Mouse (Mus musculus) midbrain, postnatal 0 days (tissue): ENCODE data around the gene Ralgapa2. TPM values are rescaled to one million over a fixed set of nuclear protein-coding genes. Genes with fewer than 3 reads are reported as not detected.

Source experiments
- ATAC-seq: fragments of 200-750 bp; cut with Nextera tagmentation; 2 replicates; pipeline ENCODE4 v1.8.0; 2017; ENCODE audit warnings: moderate number of reproducible peaks, mild to moderate bottlenecking, moderate TSS enrichment, moderate library complexity; ENCODE audit not compliant: low FRiP score
- DNase-seq: peaks from one replicate; pipeline ENCODE4 v3.0.0-alpha.2; 2015; ENCODE audit warnings: low spot score
- H3K27ac ChIP-seq: fragments of 300-500 bp; sonication (generic); 2 replicates; pipeline ENCODE4 v1.5.1; 2014; ENCODE audit warnings: low read depth, mild to moderate bottlenecking, low read length, mixed read lengths
- H3K27me3 ChIP-seq: fragments of 300-500 bp; sonication (generic); 2 replicates; pipeline ENCODE4 v1.6.1; 2014; ENCODE audit warnings: low read length, control low read depth, mixed read lengths; ENCODE audit not compliant: insufficient read depth
- H3K36me3 ChIP-seq: fragments of 300-500 bp; sonication (generic); 2 replicates; pipeline ENCODE4 v1.6.1; 2014; ENCODE audit warnings: low read length, control low read depth, mixed read lengths; ENCODE audit not compliant: insufficient read depth
- H3K4me1 ChIP-seq: fragments of 300-500 bp; sonication (generic); 2 replicates; pipeline ENCODE4 v1.6.1; 2014; ENCODE audit warnings: mild to moderate bottlenecking, control low read depth, antibody characterized with exemption, low read length, mixed read lengths; ENCODE audit not compliant: insufficient read depth
- H3K4me2 ChIP-seq: fragments of 300-500 bp; sonication (generic); 2 replicates; pipeline ENCODE4 v1.6.1; 2014; ENCODE audit warnings: low read depth, mild to moderate bottlenecking, low read length, mixed read lengths; ENCODE audit not compliant: poor library complexity, severe bottlenecking
- H3K4me3 ChIP-seq: fragments of 300-500 bp; sonication (generic); 2 replicates; pipeline ENCODE4 v1.5.1; 2014; ENCODE audit warnings: low read depth, mild to moderate bottlenecking, low read length, moderate library complexity
- H3K9ac ChIP-seq: fragments of 300-500 bp; sonication (generic); replicated peaks from 2 replicates; pipeline ENCODE4 v1.6.1; 2014; ENCODE audit warnings: mild to moderate bottlenecking, low read length, moderate library complexity, mixed read lengths; ENCODE audit not compliant: poor library complexity, severe bottlenecking
- H3K9me3 ChIP-seq: fragments of 300-500 bp; sonication (generic); 2 replicates; pipeline ENCODE4 v1.6.1; 2016; ENCODE audit warnings: low read length, control low read depth
- CTCF ChIP-seq: IDR thresholded peaks from 2 replicates; pipeline ENCODE4 v1.5.1; 2016; ENCODE audit warnings: antibody characterized with exemption, mild to moderate bottlenecking
- WGBS: fragments of 180-500 bp; shearing (Covaris S2); extraction: QIAGEN DNeasy Blood & Tissue Kit; methylation state at CpG from one replicate; pipeline ENCODE4 v1.1.7; 2014; 5-methylcytosine and 5-hydroxymethylcytosine counted together
- polyA plus RNA-seq: library from polyadenylated mRNA; unstranded; fragments of >200 nt; fragmentation: Nextera tagmentation; extraction: Ambion mirVana; gene quantifications from 2 replicates; pipeline ENCODE4 v1.2.1, GENCODE M21; 2015
- total RNA-seq: library from RNA; depleted of rRNA; stranded (reverse); fragments of >200 nt; gene quantifications from 2 replicates; pipeline ENCODE4 v1.2.3, GENCODE M21; 2014

Gene Ralgapa2
- total and polyA plus RNA-seq, 2 experiments from 2014 or later: 8.5 to 26.5 TPM

- no peak for TF ChIP-seq CTCF
- ATAC-seq: no peak
- Histone ChIP-seq H3K27ac (no peak overlapping the region), H3K9me3 (no peaks in the 10 kb centered on the region), H3K36me3 (no peaks in the 10 kb centered on the region), H3K27me3 (no peaks in the 10 kb centered on the region), H3K4me1 (peaks cover 4% of the 10 kb centered on the region; the same call in 1 of the 2 replicates), H3K9ac (0 out of 2 replicates have a peak overlapping the region, but pooled peaks have one; percentile 92), H3K4me3 (peak overlapping the region; percentile 81), H3K4me2 (peak overlapping the region; percentile 83)
- no peak for DNase-seq
- WGBS: 0% methylated on average over 1 of the region's 1 CpGs
Measured at GRCm38 (mm10) chr2:146510780-146511179, 1.4 kb downstream of the Ralgapa2 start.

GRCm38 (mm10) chr2:146502578-146503311, 9.4 kb downstream of the Ralgapa2 start:
- 64% methylated on average over 9 of the region's 9 CpGs for whole genome bisulfite sequencing

GRCm38 (mm10) chr2:146500067-146500466, 12.1 kb downstream of the Ralgapa2 start:
- WGBS: 97% methylated on average over 1 of the region's 1 CpGs
- H3K4me1 ChIP-seq: no peaks in the 10 kb centered on the region; the same call in 1 of the 2 replicates
- no peaks in the 10 kb centered on the region for H3K9me3 ChIP-seq
- no peak overlapping the region for H3K4me3 ChIP-seq
- no peaks in the 10 kb centered on the region for H3K36me3 ChIP-seq
- no peak overlapping the region for H3K9ac ChIP-seq
- no peak for TF ChIP-seq CTCF
- DNase-seq (no peak), ATAC-seq (no peak)
- no peaks in the 10 kb centered on the region for H3K27me3 ChIP-seq
- no peak overlapping the region for H3K27ac ChIP-seq
- H3K4me2 ChIP-seq: no peak overlapping the region

More at GRCm38 (mm10) chr2:146502578-146503311, 9.4 kb downstream of the Ralgapa2 start:
- no peaks in the 10 kb centered on the region for H3K36me3 ChIP-seq
- no peaks in the 10 kb centered on the region for H3K27me3 ChIP-seq
- H3K4me2 ChIP-seq: no peak overlapping the region
- H3K4me3 ChIP-seq: no peak overlapping the region
- H3K27ac ChIP-seq: no peak overlapping the region
- no peaks in the 10 kb centered on the region for H3K9me3 ChIP-seq
- no peaks in the 10 kb centered on the region; the same call in 1 of the 2 replicates for H3K4me1 ChIP-seq
- DNase-seq (peak; percentile 76), ATAC-seq (peak; percentile 22; the same call in 1 of the 2 replicates)
- no peak for TF ChIP-seq CTCF
- H3K9ac ChIP-seq: no peak overlapping the region

GRCm38 (mm10) chr2:146499111-146499510, 13.0 kb downstream of the Ralgapa2 start:
- no peak overlapping the region for H3K27ac ChIP-seq
- H3K27me3 ChIP-seq: no peaks in the 10 kb centered on the region
- no peak for TF ChIP-seq CTCF
- H3K4me1 ChIP-seq: no peaks in the 10 kb centered on the region; the same call in 1 of the 2 replicates
- WGBS: 95% methylated on average over 1 of the region's 1 CpGs
- no peaks in the 10 kb centered on the region for H3K9me3 ChIP-seq
- no peak overlapping the region for H3K9ac ChIP-seq
- no peaks in the 10 kb centered on the region for H3K36me3 ChIP-seq
- no peak for ATAC-seq
- DNase-seq: no peak
- no peak overlapping the region for H3K4me2 ChIP-seq
- H3K4me3 ChIP-seq: no peak overlapping the region

GRCm38 (mm10) chr2:146498298-146498697, 13.8 kb downstream of the Ralgapa2 start:
- no peak overlapping the region for H3K4me2 ChIP-seq
- TF ChIP-seq CTCF: no peak
- no peak overlapping the region for H3K9ac ChIP-seq
- H3K9me3 ChIP-seq: no peaks in the 10 kb centered on the region
- no peaks in the 10 kb centered on the region for H3K36me3 ChIP-seq
- no peak overlapping the region for H3K27ac ChIP-seq
- WGBS: 88% methylated on average over 6 of the region's 6 CpGs
- no peak overlapping the region for H3K4me3 ChIP-seq
- DNase-seq: no peak
- no peaks in the 10 kb centered on the region; the same call in 1 of the 2 replicates for H3K4me1 ChIP-seq
- ATAC-seq: no peak
- H3K27me3 ChIP-seq: no peaks in the 10 kb centered on the region

GRCm38 (mm10) chr2:146496995-146497394, 15.1 kb downstream of the Ralgapa2 start:
- WGBS: 21% methylated on average over 1 of the region's 1 CpGs

More at GRCm38 (mm10) chr2:146496995-146497394, 15.1 kb downstream of the Ralgapa2 start:
- H3K36me3 ChIP-seq: no peaks in the 10 kb centered on the region
- H3K4me1 ChIP-seq: no peaks in the 10 kb centered on the region
- no peak for ATAC-seq
- TF ChIP-seq CTCF: no peak
- no peak for DNase-seq
- no peaks in the 10 kb centered on the region for H3K9me3 ChIP-seq
- H3K9ac ChIP-seq: no peak overlapping the region
- no peak overlapping the region for H3K4me3 ChIP-seq
- no peak overlapping the region for H3K27ac ChIP-seq
- H3K4me2 ChIP-seq: no peak overlapping the region
- H3K27me3 ChIP-seq: no peaks in the 10 kb centered on the region
